Mouse (Mus musculus): Measurements from ENCODE around the gene Foxb2.

GRCm38 (mm10) chr19:16871192-16871760 is 2.3 kb downstream of the Foxb2 start:
- TF ChIP-seq USF1 (IDR thresholded peaks at IDR 0.05; ENCODE audit: low read depth, low read length) (no peak), EP300 (IDR thresholded peaks at IDR 0.05; ENCODE audit: low read length) (no peak), UBTF (IDR thresholded peaks at IDR 0.05; ENCODE audit: low read depth, low read length) (no peak), POLR2A (IDR thresholded peaks at IDR 0.05; ENCODE audit: low read depth, low read length) (no peak)
